Mouse (Mus musculus) layer of hippocampus, adult 6 months (tissue): ENCODE data around the gene Ift80. TPM values are rescaled to one million over a fixed set of nuclear protein-coding genes. Genes with fewer than 3 reads are reported as not detected.

Experiments
- long read RNA-seq, 2 experiments: library from polyadenylated mRNA; unstranded; transcript quantifications; one replicate each; pipeline ENCODE4 v2.0.0; 2019 to 2020
- microRNA-seq: library from miRNA; unstranded; fragments of <30 nt; microRNA quantifications from one replicate; pipeline ENCODE4 v1.2.0, GENCODE M21; 2020
- polyA plus RNA-seq: library from polyadenylated mRNA; unstranded; fragments of <200 nt; fragmentation: Nextera tagmentation; gene quantifications from 2 replicates; pipeline ENCODE4 v1.2.3, GENCODE M21; 2021

The Ift80 gene
- 4.1 and 6.4 TPM in 2 replicates for polyA plus RNA-seq
- long read RNA-seq, experiment 1, full-length matches to known transcripts: 2 of 7 reads
- long read RNA-seq, experiment 1, partial matches to known transcripts: 3 of 7 reads
- long read RNA-seq, experiment 1, other reads (novel, unspliced or antisense): 2 of 7 reads
- long read RNA-seq, experiment 2, full-length matches to known transcripts: 42 of 51 reads
- long read RNA-seq, experiment 2, partial matches to known transcripts: 5 of 51 reads
- long read RNA-seq, experiment 2, other reads (novel, unspliced or antisense): 4 of 51 reads

DNA sequence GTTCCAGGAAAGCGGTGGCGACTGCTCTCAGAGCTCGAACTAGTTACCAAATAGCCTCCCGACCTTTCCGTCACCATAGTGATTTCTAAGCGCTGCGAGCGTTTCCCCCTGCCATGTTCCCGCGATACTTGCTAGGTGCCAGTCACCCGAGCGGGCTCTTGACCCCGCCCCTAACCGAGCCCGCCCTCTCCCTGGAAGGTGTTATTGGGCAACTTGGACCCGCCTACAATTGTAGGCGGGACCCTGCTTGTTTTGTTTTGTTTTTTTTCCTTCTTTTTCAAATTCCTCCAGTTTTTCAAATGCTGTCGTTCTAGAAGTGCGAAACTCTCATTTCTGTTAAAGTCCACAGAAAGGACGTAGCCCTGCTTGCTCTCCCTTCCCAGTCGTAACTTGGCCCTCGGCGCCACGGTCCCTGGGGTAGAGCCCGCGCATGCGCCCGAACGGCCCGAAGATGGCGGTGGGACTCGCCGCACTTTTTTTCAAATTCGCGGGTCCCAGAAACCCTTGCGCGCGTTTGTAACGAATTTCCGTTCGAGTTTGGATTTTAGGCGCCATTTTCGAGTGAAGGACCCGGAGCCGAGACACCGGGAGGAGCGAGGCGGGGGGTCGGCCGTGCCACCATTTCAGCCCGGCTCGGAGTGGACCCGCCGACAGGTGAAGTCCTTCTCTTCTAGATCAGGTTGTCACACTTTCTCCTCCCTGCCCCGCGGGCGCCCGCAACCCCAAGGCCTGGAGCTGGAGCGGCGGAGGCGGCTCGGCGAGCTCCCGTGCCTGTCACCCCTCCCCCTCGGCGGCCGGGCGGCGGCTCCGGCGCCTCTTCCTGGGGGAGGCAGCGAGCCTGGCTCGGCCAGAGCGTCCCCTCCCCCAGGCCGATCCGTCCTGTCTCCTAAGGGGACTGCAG lies at the start of gene Ift80, which contains the start of gene Smc4:
Gene Ift80, minus strand, starts transcription at position 134 of the 901 bp plus-strand sequence.
Gene Smc4, plus strand, starts transcription at position 302 of the 901 bp plus-strand sequence.

DNA sequence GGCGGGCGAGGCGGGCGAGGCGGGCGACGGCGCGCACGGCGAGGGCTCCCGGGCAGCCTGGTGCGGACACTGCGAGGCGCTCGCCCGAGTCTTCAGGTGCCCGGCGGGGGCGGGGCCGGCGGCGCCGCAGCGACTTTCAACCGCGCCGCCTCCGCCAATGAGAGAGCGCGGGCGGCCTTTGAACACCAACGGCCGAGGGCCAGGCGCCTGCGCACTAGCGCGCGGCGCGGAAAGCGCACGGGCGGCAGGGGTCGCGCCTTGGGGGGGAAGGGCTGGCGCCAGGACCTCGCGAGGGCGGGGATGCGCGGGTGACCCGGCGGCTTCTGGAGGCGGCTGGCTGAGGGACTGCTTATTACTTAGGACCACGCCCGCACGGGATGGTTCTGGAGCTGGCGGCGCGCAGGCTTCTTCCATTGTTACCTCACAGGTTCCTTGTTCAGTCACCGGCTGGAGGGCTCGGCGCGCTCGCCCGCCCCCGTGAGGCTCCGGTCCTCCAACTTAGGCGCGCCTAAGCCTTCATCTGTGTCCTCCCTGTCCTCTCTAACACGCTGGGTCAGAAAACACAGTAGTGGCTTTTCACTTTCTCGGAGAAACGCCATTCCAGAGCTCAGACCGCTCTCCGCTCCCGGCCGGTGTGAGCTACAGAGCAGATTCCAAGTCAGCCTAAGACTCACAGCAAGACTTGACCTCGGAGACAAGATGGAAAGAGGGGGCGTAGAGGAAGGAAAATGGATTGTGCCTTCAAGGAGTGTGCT lies 40.5 kb upstream of the Ift80 start, which contains the start of gene Trim59:
Gene Trim59, minus strand, starts transcription at position 111 of the 755 bp plus-strand sequence.

DNA sequence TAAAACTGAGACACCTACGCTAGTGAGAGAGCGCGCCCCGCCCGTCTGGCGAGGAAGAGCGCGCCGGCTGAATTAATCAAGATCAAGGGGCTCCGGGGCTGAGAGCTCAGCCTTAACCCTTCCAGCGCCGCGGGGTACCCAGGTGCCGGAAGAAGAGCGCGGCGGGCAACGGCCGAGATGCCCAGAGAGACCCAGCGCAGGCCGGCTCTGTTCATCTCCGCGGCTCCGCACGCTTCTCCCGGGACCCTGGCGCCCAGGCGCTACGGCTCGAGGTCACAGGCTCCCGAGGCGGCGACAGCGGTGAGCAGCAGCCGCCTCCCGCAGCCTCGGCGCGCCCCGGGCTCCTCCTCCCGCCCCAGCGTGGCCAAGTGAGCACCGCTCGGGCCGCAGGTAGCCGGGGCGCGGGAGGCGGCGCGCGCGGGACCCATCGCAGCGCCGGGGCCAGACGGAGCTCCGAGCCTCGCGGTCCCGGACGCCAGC lies 135.1 kb downstream of the Ift80 start, which contains the start of gene 1110032F04Rik:
Gene 1110032F04Rik, plus strand, starts transcription at position 376 of the 480 bp plus-strand sequence.

Small RNA genes lying within 50 kb of the gene (microRNA-seq; reads per million reads assigned to microRNA genes)
- 665 reads per million, percentile 78 among the genes with 10 or more reads in this experiment for gene Mir15b
- gene Mir16-2: 39.1 reads per million, percentile 49 among the genes with 10 or more reads in this experiment

Other genes with a start within 250 kb of the Ift80 start
- gene 1110032F04Rik, start 135.0 kb downstream of the Ift80 start, polyA plus RNA-seq: 1.7 and 2.8 TPM in 2 replicates
- gene Smc4, start 168 bp upstream of the Ift80 start, polyA plus RNA-seq: 5.8 and 7.2 TPM in 2 replicates
- gene Trim59, start 40.2 kb upstream of the Ift80 start, polyA plus RNA-seq: 8.6 and 10.2 TPM in 2 replicates
- 8.0 and 10.4 TPM in 2 replicates for gene Kpna4, start 122.5 kb upstream of the Ift80 start, polyA plus RNA-seq
- not detected in 2 replicates for gene Arl14, start 217.8 kb upstream of the Ift80 start, polyA plus RNA-seq